Mouse (Mus musculus) liver, postnatal 0 days (tissue): ENCODE data around the gene Ndufb11.

ENCODE experiments used
- CTCF ChIP-seq: sonication (generic); IDR thresholded peaks from 2 replicates; pipeline ENCODE4 v1.5.1; 2016; ENCODE audit warnings: antibody characterized with exemption, low read depth
- EP300 ChIP-seq: IDR thresholded peaks from 2 replicates; pipeline ENCODE4 v1.6.1; 2016; ENCODE audit warnings: antibody characterized with exemption, low read depth, mild to moderate bottlenecking

- TF ChIP-seq EP300 (no peak), CTCF (no peak)
Measured at GRCm38 (mm10) chrX:20571024-20571423, 46.4 kb downstream of the Ndufb11 start.
